Mouse (Mus musculus): ENCODE measurements around the gene Cltb. TPM values are rescaled to one million over a fixed set of nuclear protein-coding genes. Genes with fewer than 3 reads are reported as not detected.
A peak's percentile ranks its signal among the peaks of the same experiment; 100 is the strongest.

Cltb gene
- total RNA-seq, 2 experiments from 2014 or later = 6.6 to 19.3 TPM

GRCm38 (mm10) chr13:54565201-54565581, 46.0 kb downstream of the Cltb start, which contains the start of gene 4833439L19Rik:
TSS of gene 4833439L19Rik (minus strand) at chr13:54565435.
- ATAC-seq (ENCODE audit: poor library complexity, severe bottlenecking) = peak; percentile 99

- no peak for ATAC-seq (ENCODE audit: poor library complexity, severe bottlenecking)
These were observed 46.6 kb downstream of the Cltb start for GRCm38 (mm10) chr13:54564232-54565200.

- no peak for ATAC-seq (ENCODE audit: poor library complexity, severe bottlenecking)
These were observed 48.6 kb downstream of the Cltb start for GRCm38 (mm10) chr13:54562562-54562961.

- ATAC-seq (ENCODE audit: poor library complexity, severe bottlenecking) = no peak
These were observed 50.5 kb downstream of the Cltb start for GRCm38 (mm10) chr13:54560608-54561007.

- ATAC-seq (ENCODE audit: poor library complexity, severe bottlenecking) = no peak
These were observed 51.5 kb downstream of the Cltb start for GRCm38 (mm10) chr13:54559656-54560055.

- ATAC-seq (ENCODE audit: poor library complexity, severe bottlenecking) = no peak
These were observed 53.5 kb downstream of the Cltb start for GRCm38 (mm10) chr13:54557652-54558051.

- ATAC-seq (ENCODE audit: poor library complexity, severe bottlenecking) = no peak
These were observed 54.3 kb downstream of the Cltb start for GRCm38 (mm10) chr13:54556796-54557195.

- ATAC-seq (ENCODE audit: poor library complexity, severe bottlenecking) = no peak
These were observed 55.0 kb downstream of the Cltb start for GRCm38 (mm10) chr13:54556176-54556575.

GRCm38 (mm10) chr13:54548036-54548435, 63.1 kb downstream of the Cltb start:
- no peak for ATAC-seq (ENCODE audit: poor library complexity, severe bottlenecking)

Other genes starting within 250 kb of the Cltb start
- 0.05 TPM in 1 of 2 replicates, not detected in the other for gene Cplx2, start 240.0 kb downstream of the Cltb start, total RNA-seq (2015)
- gene Cplx2, start 240.0 kb downstream of the Cltb start, total RNA-seq (2017) = 0.04 TPM in 1 of 2 replicates, not detected in the other
- 15.2 and 16.2 TPM in 2 replicates for gene Thoc3, start 142.5 kb downstream of the Cltb start, total RNA-seq (2015)
- 19.6 and 20.6 TPM in 2 replicates for gene Thoc3, start 142.5 kb downstream of the Cltb start, total RNA-seq (2017)
- 5.3 and 5.5 TPM in 2 replicates for gene Simc1, start 107.6 kb downstream of the Cltb start, total RNA-seq (2015)
- gene Simc1, start 107.6 kb downstream of the Cltb start, total RNA-seq (2017) = 4.1 and 5.3 TPM in 2 replicates
- 70.1 and 71.1 TPM in 2 replicates for gene 4833439L19Rik, start 45.9 kb downstream of the Cltb start, total RNA-seq (2015)
- 43.9 and 48.8 TPM in 2 replicates for gene 4833439L19Rik, start 45.9 kb downstream of the Cltb start, total RNA-seq (2017)
- 20.4 and 22.4 TPM in 2 replicates for gene Arl10, start 36.3 kb downstream of the Cltb start, total RNA-seq (2015)
- gene Arl10, start 36.3 kb downstream of the Cltb start, total RNA-seq (2017) = 22.9 and 23.3 TPM in 2 replicates
- gene Nop16, start 21.3 kb downstream of the Cltb start, total RNA-seq (2015) = 15.6 and 18.9 TPM in 2 replicates
- gene Nop16, start 21.3 kb downstream of the Cltb start, total RNA-seq (2017) = 27.8 and 28.0 TPM in 2 replicates
- 144 and 147 TPM in 2 replicates for gene Higd2a, start 21.1 kb downstream of the Cltb start, total RNA-seq (2015)
- 66.2 and 100 TPM in 2 replicates for gene Higd2a, start 21.1 kb downstream of the Cltb start, total RNA-seq (2017)
- gene Faf2, start 10.4 kb upstream of the Cltb start, total RNA-seq (2015) = 23.1 and 32.6 TPM in 2 replicates
- gene Faf2, start 10.4 kb upstream of the Cltb start, total RNA-seq (2017) = 36.1 and 38.9 TPM in 2 replicates
- 70.0 and 71.3 TPM in 2 replicates for gene Rnf44, start 82.6 kb upstream of the Cltb start, total RNA-seq (2015)
- gene Rnf44, start 82.6 kb upstream of the Cltb start, total RNA-seq (2017) = 17.8 and 21.2 TPM in 2 replicates
- not detected in 2 replicates for gene Cdhr2, start 90.1 kb upstream of the Cltb start, total RNA-seq (2015)
- gene Cdhr2, start 90.1 kb upstream of the Cltb start, total RNA-seq (2017) = not detected in 2 replicates
- gene Gprin1, start 138.5 kb upstream of the Cltb start, total RNA-seq (2015) = not detected in 2 replicates
- gene Gprin1, start 138.5 kb upstream of the Cltb start, total RNA-seq (2017) = not detected in 2 replicates
- gene Sncb, start 155.3 kb upstream of the Cltb start, total RNA-seq (2015) = not detected in 2 replicates
- gene Sncb, start 155.3 kb upstream of the Cltb start, total RNA-seq (2017) = not detected in 2 replicates
- gene Eif4e1b, start 172.7 kb upstream of the Cltb start, total RNA-seq (2015) = not detected in 2 replicates
- not detected in 2 replicates for gene Eif4e1b, start 172.7 kb upstream of the Cltb start, total RNA-seq (2017)
- gene Tspan17, start 178.0 kb upstream of the Cltb start, total RNA-seq (2015) = 6.7 and 14.2 TPM in 2 replicates
- gene Tspan17, start 178.0 kb upstream of the Cltb start, total RNA-seq (2017) = 9.6 and 10.1 TPM in 2 replicates